Mouse (Mus musculus): ENCODE measurements around the gene Ajm1.
A peak's percentile ranks its signal among the peaks of the same experiment; 100 is the strongest.
"Not testable (repeated sequence)": the region's sequence is repeated elsewhere in the genome, so short reads cannot be mapped to it uniquely, and the experiment has no call there.

Ajm1 gene

GRCm38 (mm10) chr2:25560551-25560950, 21.0 kb downstream of the Ajm1 start:
- no peak for DNase-seq

- no peak for DNase-seq
Measured at GRCm38 (mm10) chr2:25558774-25559173, 22.8 kb downstream of the Ajm1 start.

GRCm38 (mm10) chr2:25557964-25558360, 23.6 kb downstream of the Ajm1 start:
- DNase-seq = peak; percentile 77

DNA sequence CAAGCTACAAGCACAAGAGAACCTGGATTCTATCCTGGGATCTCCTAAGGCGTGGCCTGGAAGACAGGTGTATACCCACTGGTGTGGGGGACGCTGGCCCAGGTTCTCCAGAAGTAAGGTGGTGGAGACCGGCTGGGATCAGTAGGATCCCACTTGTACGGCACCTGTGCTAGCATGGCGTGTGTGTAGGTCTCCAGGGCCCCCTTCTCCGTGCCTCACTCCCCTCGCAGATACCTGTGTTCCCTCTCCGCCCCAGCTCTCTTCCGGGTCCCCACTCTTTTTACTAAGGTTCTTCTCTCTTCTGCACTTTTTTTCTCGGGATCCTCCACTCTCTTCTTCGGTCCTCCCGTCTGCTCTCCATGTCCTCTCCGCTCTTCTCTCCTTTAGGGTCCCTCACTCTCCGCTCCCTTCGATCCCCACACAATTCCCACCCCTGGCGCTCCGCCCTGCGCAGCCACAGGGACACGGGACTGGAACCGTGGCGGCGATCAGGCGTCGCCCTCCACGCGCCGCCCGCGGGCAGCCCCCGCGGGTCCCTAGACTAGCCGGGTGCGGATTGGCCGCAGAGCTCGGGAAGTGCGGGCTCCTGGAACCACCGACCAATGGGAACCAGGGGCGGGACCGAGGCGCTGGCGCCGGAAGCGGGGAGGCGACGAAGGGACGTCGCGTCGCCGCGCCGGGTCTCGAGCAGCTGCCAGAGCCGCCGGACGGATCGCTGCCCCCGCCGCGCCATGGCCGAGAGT, 24.2 kb downstream of the Ajm1 start, which contains the start of gene Edf1:
Edf1 (plus strand) TSS at position 627 of the 743 bp plus-strand sequence.
- DNase-seq = peak; percentile 95

- DNase-seq = no peak
Measured at GRCm38 (mm10) chr2:25556296-25556695, 25.3 kb downstream of the Ajm1 start.

DNA sequence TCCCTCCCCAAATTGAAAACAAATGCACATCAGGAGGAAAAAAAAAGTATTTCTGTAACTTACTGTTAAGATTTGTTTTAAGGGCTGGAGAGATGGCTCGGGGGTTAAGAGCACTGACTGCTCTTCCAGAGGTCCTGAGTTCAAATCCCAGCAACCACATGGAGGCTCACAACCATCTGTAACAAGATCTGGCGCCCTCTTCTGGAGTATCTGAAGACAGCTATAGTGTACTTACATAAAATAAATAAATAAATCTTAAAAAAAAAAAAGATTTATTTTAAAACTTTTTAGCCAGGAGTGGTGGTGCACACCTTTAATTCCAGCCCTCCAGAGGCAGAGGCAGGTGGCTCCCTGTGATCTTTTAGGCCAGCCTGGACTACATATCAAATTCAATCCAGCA, 26.1 kb downstream of the Ajm1 start:
- DNase-seq = not testable (repeated sequence)

DNA sequence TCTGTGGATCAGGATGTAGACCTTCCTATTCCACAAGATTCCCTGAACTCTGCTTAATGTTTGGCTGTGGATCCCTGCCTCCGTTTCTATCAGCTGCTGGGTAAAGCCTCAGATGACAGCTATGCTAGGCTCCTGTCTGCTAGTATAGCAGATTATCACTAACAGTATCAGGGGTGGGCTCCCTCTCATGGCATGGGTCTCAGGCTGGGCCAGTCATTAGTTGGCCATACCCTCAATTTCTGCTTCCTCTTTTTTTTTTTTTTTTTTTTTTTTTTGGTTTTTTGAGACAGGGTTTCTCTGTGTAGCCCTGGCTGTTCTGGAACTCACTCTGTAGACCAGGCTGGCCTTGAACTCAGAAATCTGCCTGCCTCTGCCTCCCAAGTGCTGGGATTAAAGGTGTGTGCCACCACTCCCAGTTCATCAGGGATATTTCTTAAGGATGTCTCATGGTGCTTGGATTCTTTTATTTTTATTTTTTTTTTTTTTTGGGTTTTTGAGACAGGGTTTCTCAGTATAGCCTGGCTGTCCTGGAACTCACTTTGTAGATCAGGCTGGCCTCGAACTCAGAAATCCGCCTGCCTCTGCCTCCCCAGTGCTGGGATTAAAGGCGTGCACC, 28.3 kb downstream of the Ajm1 start:
- not testable (repeated sequence) for DNase-seq

DNA sequence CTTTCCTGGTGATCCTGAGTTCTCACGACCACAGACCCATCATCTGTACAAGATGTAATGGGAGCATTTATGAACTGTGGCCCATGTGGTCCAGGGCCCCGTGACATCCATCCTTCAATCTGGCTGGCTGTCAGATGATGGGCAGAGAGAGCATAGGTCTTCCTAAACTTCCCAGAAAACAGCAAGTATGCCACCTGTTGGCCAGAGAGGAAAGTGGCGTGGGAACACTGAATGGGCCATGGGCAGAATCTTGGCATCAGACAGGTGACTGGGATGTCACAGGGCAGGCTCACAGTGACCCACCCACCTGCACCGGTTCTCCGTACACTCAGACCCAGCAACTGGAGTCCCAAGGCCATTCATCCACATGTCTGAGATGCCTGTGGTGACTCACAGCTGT, 30.4 kb downstream of the Ajm1 start:
- peak; percentile 83 for DNase-seq

DNA sequence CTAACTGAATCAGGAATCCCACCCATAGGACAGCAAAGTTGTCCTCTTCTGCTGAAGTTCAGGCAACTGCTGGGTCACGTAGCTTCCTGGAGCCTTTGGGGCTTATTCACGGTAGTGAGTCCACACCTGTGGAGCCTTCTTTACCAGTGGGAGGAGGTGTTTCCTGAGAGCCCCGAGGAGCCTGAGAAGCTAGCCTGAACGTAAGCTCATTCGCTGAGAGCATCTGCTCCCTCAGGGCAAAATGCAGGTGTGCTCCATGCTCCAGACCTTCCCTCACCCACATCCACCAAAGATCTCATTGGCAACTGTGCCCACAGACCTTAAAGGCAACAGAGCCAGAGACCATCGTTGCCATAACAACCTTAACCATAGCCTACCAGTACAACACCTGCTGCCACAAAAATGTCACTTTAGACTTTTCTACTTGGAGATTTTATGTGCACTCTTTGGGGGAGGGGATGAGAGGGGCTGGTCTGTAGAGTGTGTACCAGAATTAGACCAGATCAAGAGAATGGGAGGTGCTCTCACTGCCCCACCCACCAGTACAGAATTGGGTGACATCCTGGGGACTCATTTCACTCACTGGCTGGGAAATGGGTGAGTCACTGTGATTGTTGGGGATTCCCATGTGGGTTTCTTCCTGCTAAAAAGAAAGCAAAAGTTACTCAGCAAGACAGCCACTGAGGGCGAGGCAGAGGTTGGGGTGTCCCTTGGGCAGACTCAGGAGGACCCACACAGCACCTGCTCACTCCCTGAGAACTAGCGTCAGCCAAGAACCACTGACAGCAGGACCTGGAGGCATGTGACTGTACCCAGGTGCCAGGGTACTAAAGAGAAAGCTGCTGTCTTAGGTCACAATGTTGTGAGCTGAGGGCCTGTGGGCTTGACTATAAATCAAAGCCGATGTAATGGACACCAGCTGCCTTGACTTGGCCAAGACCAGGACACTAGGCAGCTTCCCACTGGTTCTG, 32.3 kb downstream of the Ajm1 start:
- no peak for DNase-seq

DNA sequence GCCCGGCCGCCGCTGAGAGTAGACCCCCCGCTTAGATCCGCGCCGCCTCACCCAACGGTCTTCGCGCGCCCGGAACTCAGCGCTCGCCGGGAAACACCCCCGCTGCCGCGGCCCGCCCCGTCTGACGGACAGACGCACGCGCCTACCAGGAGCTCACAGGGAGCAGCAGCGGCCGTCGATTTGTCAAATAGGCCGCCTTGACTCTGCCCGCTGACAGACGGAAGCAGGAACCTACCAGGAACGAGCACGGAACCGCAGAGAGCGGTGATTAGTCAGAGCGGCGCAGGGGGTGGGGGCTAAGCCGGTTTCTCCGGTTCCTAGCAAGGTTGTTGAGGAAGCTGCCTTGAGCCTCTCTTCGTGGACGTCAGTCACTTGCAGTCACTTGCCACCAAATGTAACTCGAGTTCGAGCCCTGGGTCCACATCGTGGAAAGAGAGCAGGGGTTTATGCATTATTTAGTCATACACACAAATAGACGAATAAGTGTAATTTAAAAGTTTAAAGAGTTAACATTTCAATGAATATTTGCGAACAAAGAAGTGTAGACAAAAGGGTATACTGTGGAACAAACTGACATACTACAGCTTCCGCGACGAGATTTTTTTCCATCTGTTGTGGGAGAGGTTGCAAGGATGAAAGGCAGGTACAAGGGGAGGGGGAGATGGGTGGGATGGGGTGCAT, 34.6 kb downstream of the Ajm1 start, which contains the start of gene Traf2:
Traf2 (minus strand) TSS at position 130 of the 681 bp plus-strand sequence.
- DNase-seq = peak; percentile 99

- DNase-seq = no peak
Measured at GRCm38 (mm10) chr2:25545996-25546810, 35.4 kb downstream of the Ajm1 start.

DNA sequence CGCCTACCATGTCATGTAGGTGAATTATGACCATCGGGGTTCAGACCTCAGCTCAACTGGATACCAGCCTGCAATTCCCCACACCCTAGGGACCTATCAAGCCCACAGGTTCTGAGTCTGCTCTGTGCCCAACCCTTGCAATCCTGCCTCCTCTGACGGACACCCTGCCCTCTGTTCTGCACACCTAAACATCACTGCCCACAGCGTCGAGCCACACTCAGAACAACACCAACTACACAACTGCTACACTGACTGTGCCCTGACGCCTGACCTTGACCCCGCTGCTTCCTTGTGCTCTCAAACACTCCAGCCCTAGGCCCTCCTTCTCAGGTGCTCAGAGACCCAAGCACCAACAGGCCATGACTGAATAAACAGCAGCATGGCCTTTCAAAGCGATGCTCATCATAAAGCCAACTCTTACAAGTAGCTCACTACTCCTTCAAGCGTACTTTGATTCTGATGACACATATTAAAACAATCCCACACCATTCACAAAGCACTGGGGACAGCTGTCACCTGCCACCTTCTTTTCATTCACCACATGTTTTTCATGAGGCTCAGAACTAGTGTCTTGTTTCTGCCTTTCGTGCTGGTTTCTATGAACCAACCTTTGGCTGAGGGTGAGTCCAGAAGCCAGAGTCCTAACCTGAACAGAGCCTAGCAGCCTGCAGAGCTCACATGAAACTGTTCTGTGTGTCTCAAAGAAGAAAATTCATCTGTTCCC, 39.8 kb downstream of the Ajm1 start:
- DNase-seq = no peak

DNA sequence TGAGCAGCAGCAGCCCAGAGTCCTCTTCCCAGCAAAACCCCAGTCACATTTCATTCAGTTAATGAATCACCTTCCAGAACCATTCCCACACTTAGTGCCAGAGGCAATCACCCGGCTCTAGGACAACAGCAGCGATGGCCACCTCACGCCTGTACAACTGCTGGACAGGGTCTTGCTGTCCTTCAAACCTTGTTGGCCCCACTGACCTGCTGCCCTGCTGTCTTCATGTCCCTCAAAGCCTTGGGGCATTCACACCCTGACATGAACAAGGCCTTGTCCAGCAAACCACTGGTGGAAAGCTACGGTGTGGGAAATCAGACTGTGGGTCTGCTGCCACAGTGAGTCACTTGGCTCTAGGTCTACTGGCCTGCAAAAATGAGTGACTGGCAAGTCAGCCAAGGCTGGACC, 41.0 kb downstream of the Ajm1 start:
- DNase-seq = peak; percentile 66

DNA sequence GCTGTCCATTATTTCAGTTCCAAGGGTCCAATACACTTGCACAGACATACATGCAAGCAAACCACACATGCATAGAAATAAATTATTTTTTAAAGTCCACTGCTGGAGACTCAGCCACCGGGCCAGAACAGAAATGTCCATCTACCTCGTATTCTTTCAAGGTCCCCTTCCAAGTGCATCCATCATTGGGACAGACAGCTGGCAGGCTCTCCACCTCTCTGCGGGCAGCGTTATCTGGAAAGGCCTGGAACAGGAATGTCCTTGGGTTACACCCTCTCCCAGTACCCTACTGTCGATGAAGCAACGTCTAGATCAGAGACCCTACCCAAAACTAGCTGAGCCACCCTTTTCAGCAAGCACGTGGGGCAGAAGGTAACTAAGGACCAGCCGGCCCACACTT, 45.0 kb downstream of the Ajm1 start:
- no peak for DNase-seq

DNA sequence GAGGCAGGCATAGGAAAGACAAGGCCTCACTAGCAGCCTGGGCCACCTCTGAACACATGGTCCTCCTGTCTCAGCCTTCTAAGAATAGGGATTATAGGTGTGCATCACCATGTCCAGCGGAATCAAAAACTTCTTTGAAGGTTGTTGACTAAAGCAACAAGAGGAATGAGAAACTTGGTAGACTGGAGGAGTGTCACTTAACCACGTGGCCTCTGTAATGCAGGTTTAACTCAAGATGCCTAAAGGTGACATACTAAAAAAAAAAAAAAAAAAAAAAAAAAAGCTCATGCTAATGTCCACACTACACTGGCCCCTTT, 46.7 kb downstream of the Ajm1 start:
- no peak for DNase-seq

- DNase-seq = peak; percentile 87
Measured at GRCm38 (mm10) chr2:25534178-25534865, 47.2 kb downstream of the Ajm1 start.

- no peak for DNase-seq
Measured at GRCm38 (mm10) chr2:25533707-25534106, 47.9 kb downstream of the Ajm1 start.

DNA sequence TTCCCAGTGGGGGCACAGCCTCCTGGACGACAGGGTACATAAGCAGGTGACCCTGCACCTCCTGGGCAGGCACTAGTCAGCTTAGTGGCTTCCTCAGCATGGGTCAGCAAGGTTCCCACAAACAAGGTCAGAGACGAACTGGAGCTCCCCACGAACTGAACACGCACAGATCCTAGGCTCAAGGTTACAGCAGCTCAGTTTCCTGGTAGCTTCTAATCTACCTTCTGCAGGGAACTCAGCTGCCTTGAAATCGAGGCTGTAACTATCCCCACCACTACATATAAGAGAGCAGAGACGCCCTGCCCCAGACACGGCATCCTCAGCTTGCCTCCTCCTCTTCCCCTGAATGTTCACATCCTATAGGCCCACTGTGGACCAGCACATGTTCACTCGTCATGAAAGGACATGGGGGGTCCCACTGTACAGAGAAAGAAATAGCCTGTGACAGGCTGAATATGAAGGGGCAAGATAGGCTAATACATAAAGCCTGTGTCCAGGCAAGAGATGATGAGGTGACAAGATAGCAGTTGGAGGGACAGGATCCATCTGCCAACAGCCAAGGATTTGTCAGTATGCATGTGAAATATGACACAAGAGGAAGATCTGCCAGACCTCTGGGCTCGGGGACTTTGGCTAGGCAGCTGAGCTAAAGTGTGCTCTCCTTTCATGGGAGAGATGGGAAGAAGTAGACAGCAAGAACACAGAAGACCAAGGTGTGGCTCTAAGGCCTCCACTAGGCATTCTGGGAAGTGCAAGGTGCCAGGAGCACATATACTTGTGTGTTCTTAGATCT, 54.9 kb downstream of the Ajm1 start:
- no peak for DNase-seq
